Mouse (Mus musculus): ENCODE data around the gene Polrmt.
A peak's percentile ranks its signal among the peaks of the same experiment; 100 is the strongest.

The Polrmt gene

DNA sequence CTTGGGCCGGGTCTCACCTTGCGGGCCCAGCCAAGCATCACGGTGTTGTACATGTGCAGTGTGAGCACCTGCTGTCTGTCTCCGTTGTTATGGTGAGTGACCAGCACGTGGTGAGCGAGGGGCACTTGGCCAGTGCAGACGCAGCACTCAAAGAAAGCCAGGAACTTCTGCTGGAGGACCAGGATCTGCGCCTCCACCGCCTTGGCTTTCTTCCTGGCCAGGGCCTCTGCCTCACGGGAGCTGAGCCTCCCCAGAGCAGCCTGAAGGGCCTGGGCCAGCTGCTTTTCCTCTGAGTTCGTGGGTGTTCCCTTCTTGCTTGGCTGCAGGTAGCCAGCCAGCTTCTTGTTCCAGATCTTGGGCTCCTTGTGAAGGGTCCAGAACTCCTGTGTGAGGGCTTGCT is 3.2 kb downstream of the Polrmt start:
- no peak for DNase-seq (ENCODE audit: inconsistent ontology term)

DNA sequence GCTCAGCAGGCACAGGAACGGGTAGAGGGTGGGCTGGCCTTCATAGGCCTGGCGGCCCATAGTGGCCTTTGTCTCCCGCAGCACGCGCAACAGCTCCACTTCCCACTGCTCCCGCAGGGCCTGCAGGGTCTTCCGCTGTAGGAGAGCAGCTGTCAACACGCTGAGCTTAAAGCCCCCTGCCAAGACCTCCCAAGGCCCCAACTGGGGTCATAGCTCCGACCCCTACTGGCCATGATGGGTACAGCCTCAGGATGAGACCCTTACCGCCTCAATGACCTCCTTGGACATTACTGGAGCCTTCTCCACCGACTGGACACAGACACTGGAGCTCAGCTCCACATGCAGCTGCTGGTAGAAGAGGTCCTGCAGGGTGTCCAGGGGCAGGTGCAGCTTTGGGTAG is 5.5 kb downstream of the Polrmt start:
- no peak for DNase-seq (ENCODE audit: inconsistent ontology term)

DNA sequence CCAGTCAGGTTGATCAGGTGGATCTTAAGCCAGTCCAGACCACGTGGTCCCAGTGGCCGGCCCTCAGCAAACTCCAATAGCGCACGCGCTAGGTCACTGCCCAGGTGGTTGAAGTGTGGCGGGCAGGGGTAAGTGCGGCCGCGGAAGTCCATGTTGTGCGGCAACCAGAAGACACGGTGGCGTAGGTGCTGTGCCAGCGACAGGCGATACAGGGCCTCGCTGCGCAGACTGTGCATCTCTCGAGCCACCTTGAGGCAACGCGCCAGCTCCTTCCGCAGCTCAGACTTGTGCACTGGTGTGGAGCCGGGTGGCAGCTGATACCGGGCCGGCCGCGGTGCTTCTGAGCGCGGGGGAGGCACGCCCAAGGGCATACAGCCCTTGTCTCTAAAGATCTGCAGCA is 7.1 kb downstream of the Polrmt start:
- no peak for DNase-seq (ENCODE audit: inconsistent ontology term)

DNA sequence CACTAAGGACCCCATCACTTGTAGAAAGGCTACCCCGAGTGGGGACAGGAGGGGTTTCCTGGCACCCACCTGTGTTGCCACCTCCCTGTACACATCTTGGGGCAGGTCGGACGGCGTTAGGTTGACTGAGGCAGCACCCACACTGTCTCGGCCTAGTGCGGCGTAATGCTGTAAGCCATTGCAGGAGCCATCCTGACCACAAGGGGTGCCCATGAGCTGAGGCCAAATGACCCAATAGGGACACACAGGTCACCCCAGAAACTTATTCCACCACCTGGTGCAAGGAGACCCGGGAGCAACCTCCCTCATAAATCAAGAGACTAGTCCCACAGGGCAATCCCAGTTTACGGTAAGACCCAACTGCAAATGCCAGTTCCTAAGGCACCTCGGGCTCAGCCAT is 8.1 kb downstream of the Polrmt start:
- no peak for DNase-seq (ENCODE audit: inconsistent ontology term)

DNA sequence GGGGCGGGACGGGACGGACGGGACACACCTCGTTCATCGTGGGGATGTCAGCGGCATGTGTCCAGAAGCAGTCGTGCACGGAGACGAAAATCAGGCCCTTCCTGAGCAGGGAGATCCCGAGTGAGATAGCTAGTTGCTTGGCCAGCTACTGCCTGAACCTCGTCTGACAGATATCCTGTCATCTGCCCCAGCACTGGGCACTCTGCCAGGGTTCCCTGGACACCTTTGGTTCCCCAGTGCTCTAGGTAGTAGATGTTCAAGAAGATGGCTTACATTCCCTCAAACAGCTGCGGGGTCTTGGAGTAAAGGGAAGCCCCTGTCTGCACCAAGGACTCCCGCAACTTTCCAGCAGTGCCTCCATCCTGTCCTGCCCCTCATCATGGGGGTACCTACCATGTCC is 9.7 kb downstream of the Polrmt start:
- DNase-seq (ENCODE audit: inconsistent ontology term): no peak

DNA sequence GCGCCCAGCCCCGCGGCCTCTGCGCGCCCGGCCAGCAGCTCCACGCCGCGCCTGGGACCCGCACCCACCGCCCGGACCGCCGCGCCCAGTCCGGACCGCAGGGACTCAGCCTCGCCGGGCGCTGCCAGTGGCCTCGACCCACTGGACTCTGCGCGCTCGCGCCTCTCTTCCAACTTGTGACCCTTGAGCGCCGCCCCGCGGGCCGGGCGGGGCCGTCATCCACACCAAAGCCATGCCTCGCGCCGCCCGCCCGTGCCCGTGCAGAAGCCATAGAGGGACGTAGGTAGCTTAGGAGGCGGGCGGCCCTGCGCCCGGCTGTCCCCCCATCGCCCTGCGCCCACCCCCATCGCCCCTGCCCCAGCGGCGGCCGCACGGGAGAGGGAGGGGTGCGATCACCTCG is 11.0 kb downstream of the Polrmt start:
- no peak for DNase-seq (ENCODE audit: inconsistent ontology term)

DNA sequence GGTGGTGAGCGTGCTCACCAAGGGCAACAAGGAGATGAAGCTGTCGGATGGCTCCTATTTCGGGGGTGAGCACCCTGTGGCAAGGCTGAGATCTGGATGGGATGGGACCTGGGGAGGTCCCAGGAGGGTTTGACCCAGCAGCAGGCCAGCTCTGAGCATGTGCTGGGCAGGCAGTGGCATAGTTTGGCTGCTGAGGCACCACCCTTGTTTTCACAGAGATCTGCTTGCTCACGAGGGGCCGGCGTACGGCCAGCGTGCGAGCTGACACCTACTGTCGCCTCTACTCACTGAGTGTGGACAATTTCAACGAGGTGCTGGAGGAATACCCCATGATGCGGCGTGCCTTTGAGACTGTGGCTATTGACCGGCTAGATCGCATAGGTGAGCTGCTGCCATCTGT is 12.5 kb downstream of the Polrmt start:
- DNase-seq (ENCODE audit: inconsistent ontology term): no peak

DNA sequence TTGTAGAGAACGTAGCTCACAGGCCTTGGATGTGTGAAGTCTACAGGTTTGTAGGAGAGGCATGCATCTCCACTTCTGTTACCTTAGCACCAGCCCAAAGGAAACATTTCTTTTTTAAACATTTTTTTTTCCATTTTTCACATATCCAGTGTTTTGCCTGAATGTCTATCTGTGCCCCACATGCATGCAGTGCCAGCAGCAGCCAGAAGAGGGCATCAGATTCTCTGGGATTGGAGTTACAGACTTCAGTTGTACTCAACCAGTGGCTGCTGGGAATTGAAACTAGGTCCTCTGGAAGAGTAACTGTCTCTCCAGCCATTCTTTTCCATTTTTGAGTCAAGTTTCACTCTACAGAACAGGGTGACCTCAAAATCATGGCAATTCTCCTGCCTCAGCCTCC is 13.9 kb downstream of the Polrmt start:
- no peak for DNase-seq (ENCODE audit: inconsistent ontology term)

DNA sequence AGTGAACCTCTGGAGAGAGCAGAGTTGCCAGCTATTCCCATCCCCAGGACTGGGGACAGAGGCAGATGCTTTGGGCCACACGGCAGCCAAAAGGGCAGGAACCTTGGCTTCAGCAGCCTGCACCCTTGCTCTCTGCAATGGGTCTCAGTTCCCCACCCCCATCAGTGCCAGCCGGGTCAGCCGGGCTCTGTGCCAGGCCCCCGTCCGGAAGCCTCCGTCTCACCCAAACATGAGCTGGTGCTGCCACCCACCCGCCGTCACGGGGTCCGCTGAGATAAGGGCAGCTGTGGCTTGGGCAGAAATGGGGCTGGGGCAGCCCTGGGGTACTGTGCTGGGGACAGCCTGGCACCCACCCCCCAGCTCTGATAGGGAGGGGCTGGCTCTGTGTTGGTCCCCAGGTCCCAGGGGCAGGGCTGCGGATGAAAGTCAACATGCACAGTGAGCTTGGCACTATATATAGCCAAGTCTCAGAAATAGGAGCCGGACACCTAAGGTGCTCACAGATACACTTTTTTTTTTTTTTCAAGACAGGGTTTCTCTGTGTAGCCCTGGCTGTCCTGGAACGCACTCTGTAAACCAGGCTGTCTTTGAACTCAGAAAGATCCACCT is 16.9 kb downstream of the Polrmt start:
- no peak for DNase-seq (ENCODE audit: inconsistent ontology term)

DNA sequence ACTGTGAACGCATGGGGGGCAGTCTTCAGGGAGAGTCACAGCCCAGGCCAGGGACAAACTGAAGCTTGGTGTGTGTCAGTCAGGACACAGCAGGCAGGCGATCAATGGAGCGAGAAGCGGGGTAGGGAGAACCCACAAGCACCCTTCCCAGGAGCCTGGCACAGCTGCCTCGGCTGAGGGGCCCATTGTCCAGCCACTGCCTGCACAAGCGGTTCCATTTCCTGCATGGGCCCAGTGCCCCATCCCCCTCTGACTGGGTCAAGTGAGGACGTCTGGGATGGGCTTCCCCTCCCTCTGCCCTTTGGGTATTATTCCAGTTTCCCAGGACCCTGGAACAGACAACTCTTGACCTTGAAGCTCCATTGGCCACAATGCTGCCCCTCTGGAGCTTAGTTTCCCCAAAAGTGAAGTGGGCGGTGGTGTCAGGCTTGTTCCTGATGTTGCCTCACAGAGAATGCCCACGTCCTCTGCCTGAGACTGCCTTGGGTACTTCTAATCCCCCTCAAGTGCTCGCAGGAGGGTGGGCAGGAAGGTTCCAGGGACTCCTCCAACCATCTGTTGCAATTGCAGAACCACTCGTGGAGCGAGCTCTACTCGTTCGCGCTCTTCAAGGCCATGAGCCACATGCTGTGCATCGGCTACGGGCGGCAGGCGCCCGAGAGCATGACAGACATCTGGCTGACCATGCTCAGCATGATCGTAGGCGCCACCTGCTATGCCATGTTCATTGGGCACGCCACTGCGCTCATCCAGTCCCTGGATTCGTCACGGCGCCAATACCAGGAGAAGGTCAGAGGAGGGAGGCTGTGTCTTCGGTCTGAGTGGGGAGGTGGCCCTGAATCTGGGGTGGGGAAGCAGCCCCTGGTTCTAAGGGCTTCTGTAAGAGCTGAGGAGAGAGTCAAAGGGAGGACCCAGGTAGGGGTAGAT is 17.8 kb downstream of the Polrmt start:
- no peak for DNase-seq (ENCODE audit: inconsistent ontology term)

DNA sequence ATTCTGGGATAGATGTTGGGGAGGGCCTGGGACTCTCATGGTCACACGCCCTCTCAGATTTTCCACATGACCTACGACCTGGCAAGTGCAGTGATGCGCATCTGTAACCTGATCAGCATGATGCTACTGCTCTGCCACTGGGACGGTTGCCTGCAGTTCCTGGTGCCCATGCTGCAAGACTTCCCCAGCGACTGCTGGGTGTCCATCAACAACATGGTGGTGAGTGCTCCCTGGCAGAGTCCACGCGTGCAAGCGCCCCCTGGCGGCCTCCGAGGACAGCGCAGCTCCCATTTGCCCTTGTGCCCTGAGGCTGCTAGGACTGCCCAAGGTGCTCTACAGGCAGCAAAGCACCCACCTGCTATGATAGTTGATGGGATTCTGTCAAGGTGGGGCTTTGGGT is 20.3 kb downstream of the Polrmt start:
- DNase-seq (ENCODE audit: inconsistent ontology term): no peak

DNA sequence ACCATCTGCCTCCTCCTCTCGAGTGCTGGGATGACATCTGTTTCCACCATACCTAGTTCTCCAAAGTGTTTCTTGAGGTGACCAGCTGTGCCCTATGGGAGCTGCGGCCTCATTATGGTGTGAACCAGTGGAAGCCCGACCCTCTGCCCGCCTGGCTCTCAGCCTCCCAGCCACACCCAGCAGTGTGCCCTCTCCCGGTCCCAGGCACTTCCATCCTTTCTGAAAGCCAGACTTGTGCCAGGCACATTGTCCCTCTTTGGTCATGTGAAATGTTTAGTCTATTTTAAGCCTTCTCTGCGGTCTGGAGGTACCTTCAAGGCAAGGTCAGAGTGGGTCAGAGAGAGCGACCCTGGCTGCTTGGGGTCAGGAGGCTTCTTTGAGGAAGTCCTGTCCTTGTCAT is 22.7 kb downstream of the Polrmt start:
- DNase-seq (ENCODE audit: inconsistent ontology term): no peak

DNA sequence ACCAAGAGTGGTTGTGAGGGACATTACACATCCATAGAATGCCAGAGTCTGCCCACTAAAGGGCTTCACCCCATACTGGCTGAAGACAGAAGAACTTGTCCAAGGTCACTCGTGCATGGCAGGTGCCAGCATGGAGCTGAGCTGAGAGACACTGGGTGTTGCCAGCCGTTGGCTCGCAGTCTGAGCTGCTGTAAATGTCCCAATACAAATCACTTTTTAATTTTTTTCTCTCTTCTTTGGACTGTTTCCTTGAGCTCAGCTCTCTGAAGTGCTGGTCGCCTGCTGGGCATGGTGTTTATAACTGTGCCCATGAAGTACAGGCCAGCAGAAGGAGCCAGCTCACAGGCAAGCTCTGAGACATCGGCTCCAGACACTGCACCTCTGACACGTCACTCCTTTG is 23.3 kb downstream of the Polrmt start:
- DNase-seq (ENCODE audit: inconsistent ontology term): no peak

DNA sequence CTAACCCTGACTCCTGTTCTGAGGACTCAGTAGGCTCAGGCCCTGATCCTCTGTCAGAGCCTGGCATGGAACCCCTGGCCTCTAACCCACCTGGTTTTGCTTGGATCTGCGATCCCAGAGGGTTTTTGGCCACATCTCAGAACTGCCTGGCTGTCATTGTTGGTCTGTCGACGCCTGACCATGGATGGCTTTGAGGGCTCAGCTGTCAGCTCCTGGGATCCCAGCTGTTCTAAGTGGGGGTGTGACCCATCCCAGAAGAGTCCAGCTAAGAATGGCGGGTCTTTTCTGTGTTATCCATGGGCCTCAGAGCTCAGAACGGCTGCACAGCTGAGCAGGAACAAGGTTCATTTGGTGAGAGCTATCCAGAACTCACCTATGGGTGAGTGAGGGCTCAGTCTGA is 25.3 kb downstream of the Polrmt start:
- no peak for DNase-seq (ENCODE audit: inconsistent ontology term)

DNA sequence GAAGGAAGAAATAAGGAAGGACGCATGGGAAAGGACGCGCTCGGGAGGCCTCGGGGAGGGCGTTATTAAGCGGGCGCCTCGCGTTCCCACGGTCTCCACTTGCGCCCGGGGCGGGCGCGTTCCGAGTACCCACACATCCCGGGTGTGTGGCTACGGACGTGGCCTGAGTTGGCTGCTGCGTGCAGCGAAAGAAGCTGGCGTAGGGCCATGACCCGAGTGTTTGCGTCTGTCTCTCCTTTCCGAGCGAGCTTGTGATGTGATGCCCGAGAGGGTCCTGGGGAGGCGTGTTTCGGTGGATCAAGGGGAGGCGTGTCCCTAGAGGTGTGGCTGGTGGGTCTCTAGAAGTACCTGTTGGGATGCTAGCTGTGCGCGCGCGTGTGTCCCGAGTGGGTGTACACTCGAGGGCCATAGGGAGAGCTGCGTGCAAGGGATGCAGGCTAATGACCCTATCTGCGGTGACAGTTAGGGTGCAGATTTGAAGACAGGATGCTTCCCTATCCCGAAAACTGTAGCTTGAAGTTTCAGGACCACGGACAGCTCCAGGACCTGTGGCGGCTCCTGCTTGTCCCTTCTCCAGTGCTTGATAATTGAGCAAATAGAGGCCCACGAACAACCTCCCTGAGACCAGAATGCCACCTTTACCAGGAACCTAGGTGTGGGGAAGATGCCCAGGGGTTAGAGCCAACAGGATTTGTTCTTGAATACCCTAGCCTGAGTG is 28.6 kb downstream of the Polrmt start:
- peak; percentile 75 for DNase-seq (ENCODE audit: inconsistent ontology term)

DNA sequence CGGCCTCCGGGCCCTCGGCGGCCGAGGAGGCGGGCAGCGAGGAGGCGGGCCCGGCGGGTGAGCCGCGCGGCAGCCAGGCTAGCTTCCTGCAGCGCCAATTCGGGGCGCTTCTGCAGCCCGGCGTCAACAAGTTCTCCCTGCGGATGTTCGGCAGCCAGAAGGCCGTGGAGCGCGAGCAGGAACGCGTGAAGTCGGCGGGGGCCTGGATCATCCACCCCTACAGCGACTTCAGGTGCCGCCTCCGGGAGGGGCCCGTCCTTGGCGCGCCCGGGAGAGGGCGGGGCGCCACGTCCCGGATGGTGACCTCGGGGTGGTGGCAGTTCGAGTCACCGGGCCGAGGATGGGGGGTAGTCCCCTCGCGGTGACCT is 29.4 kb downstream of the Polrmt start:
- DNase-seq (ENCODE audit: inconsistent ontology term): no peak

DNA sequence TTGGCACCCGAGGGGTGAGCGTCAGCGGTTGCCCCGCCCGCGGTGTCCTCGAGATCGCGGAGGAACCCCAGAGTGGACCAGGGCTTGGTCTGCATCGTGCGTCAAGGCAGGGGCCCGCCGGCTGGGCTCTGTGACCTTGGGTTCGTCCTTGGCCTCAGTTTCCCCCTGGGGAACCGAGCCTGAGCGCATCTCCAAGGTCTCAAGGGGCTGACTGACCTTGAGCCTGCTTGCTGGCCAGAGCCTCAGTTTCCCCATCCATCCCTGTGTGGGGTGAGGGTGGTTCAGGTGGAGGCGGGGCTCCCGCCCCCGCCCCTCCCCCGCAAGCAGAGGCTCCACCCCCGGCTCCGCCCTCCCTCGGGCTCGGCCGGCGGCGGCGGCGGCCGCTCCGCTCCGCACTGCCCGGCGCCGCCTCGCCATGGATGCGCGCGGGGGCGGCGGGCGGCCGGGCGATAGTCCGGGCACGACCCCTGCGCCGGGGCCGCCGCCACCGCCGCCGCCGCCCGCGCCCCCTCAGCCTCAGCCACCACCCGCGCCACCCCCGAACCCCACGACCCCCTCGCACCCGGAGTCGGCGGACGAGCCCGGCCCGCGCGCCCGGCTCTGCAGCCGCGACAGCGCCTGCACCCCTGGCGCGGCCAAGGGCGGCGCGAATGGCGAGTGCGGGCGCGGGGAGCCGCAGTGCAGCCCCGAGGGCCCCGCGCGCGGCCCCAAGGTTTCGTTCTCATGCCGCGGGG is 30.0 kb downstream of the Polrmt start, which contains the start of gene Hcn2:
Gene Hcn2 (plus strand): TSS at position 381 of the 734 bp plus-strand sequence.
- no peak for DNase-seq (ENCODE audit: inconsistent ontology term)

DNA sequence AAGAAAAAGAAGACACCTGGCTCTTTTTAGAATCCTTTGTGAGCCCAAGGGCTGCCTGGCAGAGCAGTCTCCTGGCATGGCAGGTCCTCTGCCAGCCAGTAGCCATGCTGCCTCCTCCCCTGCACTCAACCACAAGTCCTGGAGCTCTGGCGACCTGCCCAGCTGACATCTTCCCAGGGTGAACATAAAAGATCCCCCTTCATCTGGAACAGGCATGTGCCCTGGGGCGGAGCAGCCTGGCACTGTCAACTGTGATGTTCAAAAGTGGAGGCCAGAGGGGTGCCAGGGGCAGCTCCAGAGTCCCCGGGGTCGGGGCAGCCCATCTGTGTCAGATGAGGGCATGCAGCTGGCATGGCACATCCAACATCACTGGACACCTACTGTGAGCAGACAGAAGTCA is 31.4 kb downstream of the Polrmt start:
- DNase-seq (ENCODE audit: inconsistent ontology term): peak; percentile 76

DNA sequence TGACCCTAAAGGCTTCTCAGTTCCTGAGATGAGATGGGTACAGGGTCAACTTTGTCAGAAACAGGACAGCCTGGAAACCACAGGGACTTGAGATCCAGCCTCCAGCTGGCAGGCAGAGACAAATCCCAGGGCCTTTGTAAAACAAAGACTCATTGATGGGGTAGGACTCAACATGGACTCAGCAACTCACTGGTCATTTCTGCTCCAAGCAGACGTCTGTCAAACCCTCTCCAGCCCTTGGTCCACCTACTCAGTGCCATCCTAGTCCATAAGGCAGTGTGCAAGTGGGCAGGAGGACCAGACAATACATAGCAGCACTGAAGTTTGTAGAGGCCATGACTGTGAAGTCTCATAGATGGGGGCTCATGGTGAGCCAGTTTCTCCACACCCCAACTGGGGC is 33.2 kb downstream of the Polrmt start:
- DNase-seq (ENCODE audit: inconsistent ontology term): no peak

DNA sequence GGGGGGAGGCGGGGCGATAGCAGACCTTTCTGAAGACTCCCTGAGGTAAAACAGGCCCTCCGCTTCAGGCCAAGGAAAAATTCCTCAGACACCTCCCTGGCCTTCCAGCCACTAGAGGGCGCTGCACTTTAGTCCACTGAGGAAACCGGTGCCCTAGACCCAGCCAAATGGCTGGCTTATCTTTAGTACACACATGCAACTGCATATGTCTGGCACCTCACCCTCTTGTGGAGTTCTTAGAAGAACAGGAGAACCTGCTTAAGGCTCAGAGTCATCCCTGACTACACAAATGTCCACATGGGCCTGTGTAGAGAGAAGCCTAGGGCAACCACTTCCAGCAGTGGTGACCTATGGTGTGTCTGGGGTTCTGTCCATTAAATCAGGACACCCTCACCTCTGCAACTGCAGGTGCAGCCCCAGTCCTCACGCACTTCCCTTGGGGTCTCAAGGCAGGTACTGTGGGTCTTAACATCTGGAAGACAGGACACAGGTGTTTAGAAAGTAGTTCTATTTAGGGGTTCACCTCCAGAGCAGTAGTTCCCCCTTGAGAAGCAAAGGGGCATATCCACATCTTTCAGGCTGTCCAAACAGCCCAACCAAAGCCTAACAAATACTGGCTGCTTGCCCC is 33.8 kb downstream of the Polrmt start:
- no peak for DNase-seq (ENCODE audit: inconsistent ontology term)

DNA sequence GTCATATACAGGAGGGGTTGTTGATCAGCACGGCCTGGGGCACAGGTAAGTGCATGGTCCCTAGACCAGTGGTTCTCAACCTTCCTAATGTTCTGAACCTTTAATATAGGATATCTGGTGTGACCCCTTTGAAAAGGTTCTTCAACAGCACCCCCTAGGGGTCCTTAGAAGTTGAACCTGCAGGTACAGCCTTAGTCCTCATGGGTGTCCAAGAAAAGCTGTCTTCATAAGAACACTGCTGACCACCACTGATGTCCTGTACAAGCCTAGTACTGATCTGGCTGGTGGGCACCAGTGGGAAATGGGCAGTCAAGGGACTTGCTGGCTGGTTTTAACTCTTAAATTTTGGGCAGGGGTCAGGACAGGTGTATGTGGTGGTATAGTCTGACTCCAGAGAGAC is 34.4 kb downstream of the Polrmt start:
- DNase-seq (ENCODE audit: inconsistent ontology term): no peak

DNA sequence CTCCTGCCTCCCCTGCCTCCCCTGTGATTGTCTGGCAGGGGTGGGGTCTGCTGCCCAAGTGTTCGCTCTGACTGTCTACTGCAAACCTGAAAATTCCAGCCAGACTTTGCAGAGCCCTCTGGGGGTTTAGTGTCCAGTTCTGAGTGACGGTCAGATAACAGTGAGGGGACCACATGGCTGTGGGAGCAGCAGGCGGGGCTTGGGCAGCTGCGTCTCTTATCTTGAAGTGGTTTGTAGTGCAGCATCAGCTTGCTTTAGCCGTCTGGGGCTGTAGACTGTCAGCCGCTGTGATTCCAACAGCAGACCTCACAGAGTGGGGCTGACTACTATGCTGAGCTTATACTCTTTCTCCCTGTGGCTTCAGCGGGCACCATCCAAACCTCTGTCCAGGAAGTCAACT is 37.1 kb downstream of the Polrmt start:
- no peak for DNase-seq (ENCODE audit: inconsistent ontology term)
